Comparison of ENCODE assay signal across 26 mouse cellular contexts in genomic region chr8:125738956-125739355, GRCm38 (mm10).
"Had no signal": no experiment of that assay in that cellular context is flagged by ENCODE, and none has a peak within 500 bp of the region (broad histone marks: within the 10 kb centered on the region; RNA-seq: fewer than 3 reads in every experiment).

No protein-coding gene starts in this region.

- H3K9ac ChIP-seq: embryonic facial prominence, embryonic 12.5 days; embryonic facial prominence, embryonic 13.5 days; embryonic facial prominence, embryonic 15.5 days; forebrain, embryonic 13.5 days had no signal

- H3K27me3 ChIP-seq: embryonic facial prominence, embryonic 12.5 days; embryonic facial prominence, embryonic 13.5 days; embryonic facial prominence, embryonic 15.5 days; forebrain, embryonic 13.5 days had no signal

- H3K4me3 ChIP-seq: embryonic facial prominence, embryonic 10.5 days; embryonic facial prominence, embryonic 12.5 days; embryonic facial prominence, embryonic 13.5 days; embryonic facial prominence, embryonic 15.5 days; erythroblast, embryonic 14.5 days; forebrain, embryonic 10.5 days; forebrain, embryonic 13.5 days; gastrocnemius, adult 2 months; heart, adult 2 months; heart, embryonic 10.5 days had no signal

- H3K4me2 ChIP-seq: embryonic facial prominence, embryonic 12.5 days; embryonic facial prominence, embryonic 13.5 days; embryonic facial prominence, embryonic 15.5 days; forebrain, embryonic 13.5 days; heart, embryonic 11.5 days had no signal

- H3K36me3 ChIP-seq: embryonic facial prominence, embryonic 10.5 days; embryonic facial prominence, embryonic 12.5 days; forebrain, embryonic 10.5 days had no signal

- DNase-seq: cerebellum, adult 8-10 months; cerebellum, adult 9-10 months; cerebellum, adult 9-11 months; cerebellum, postnatal 10 days; cerebellum, postnatal 14 days; cerebellum, postnatal 25 days; cerebellum, postnatal 36 days; embryo, embryonic 11 days; gastrocnemius, adult 2 months; gastrocnemius, postnatal 10 days; gastrocnemius, postnatal 14 days; gastrocnemius, postnatal 25 days; gastrocnemius, postnatal 36 days; heart, adult 11 months; heart, adult 18-20 months; heart, adult 2 months had no signal

- H3K9me3 ChIP-seq: embryonic facial prominence, embryonic 10.5 days; embryonic facial prominence, embryonic 12.5 days; embryonic facial prominence, embryonic 13.5 days; embryonic facial prominence, embryonic 15.5 days; forebrain, embryonic 10.5 days; forebrain, embryonic 13.5 days; heart, embryonic 10.5 days had no signal

- H3K27ac ChIP-seq: embryonic facial prominence, embryonic 10.5 days; embryonic facial prominence, embryonic 12.5 days; embryonic facial prominence, embryonic 13.5 days; embryonic facial prominence, embryonic 15.5 days; forebrain, embryonic 10.5 days; forebrain, embryonic 13.5 days; gastrocnemius, adult 2 months; heart, adult 2 months; heart, embryonic 10.5 days had no signal

- ATAC-seq: forebrain, embryonic 13.5 days; forebrain, embryonic 16.5 days had no signal

- H3K4me1 ChIP-seq: embryonic facial prominence, embryonic 12.5 days had no signal
